Mouse (Mus musculus) lung, embryonic 15.5 days (tissue): ENCODE results near the gene Plgrkt. TPM values are rescaled to one million over a fixed set of nuclear protein-coding genes. Genes with fewer than 3 reads are reported as not detected.
"Not testable (repeated sequence)": the region's sequence is repeated elsewhere in the genome, so short reads cannot be mapped to it uniquely, and the experiment has no call there.

Experiments
- ATAC-seq: fragments of 200-750 bp; cut with Nextera tagmentation; 2 replicates; pipeline ENCODE4 v1.8.0; 2017; ENCODE audit warnings: moderate number of reproducible peaks, borderline replicate concordance; ENCODE audit not compliant: low FRiP score, low TSS enrichment; ENCODE audit errors: extremely low read depth
- H3K27ac ChIP-seq: fragments of 300-500 bp; sonication (generic); 2 replicates; pipeline ENCODE4 v1.5.1; 2015; ENCODE audit warnings: moderate library complexity, mild to moderate bottlenecking, inconsistent platforms
- H3K27me3 ChIP-seq: fragments of 300-500 bp; sonication (generic); 2 replicates; pipeline ENCODE4 v1.6.1; 2015; ENCODE audit warnings: inconsistent platforms
- H3K36me3 ChIP-seq: fragments of 300-500 bp; sonication (generic); 2 replicates; pipeline ENCODE4 v1.6.1; 2015; ENCODE audit warnings: inconsistent platforms
- H3K4me1 ChIP-seq: fragments of 300-500 bp; sonication (generic); 2 replicates; pipeline ENCODE4 v1.6.1; 2015; ENCODE audit warnings: inconsistent platforms
- H3K4me2 ChIP-seq: fragments of 300-500 bp; sonication (generic); 2 replicates; pipeline ENCODE4 v1.6.1; 2015; ENCODE audit warnings: inconsistent platforms, mild to moderate bottlenecking, moderate library complexity
- H3K4me3 ChIP-seq: fragments of 300-500 bp; sonication (generic); 2 replicates; pipeline ENCODE4 v1.5.1; 2015; ENCODE audit warnings: mild to moderate bottlenecking, inconsistent platforms
- H3K9ac ChIP-seq: fragments of 300-500 bp; sonication (generic); 2 replicates; pipeline ENCODE4 v1.6.1; 2015; ENCODE audit warnings: inconsistent platforms
- H3K9me3 ChIP-seq: fragments of 300-500 bp; sonication (generic); 2 replicates; pipeline ENCODE4 v1.6.1; 2016; ENCODE audit warnings: inconsistent platforms
- WGBS: fragments of 180-500 bp; shearing (Covaris S2); methylation state at CpG from one replicate; pipeline ENCODE4 v1.1.7; 2015; 5-methylcytosine and 5-hydroxymethylcytosine counted together
- polyA plus RNA-seq: library from polyadenylated mRNA; unstranded; fragments of >200 nt; fragmentation: Nextera tagmentation; extraction: Ambion mirVana; gene quantifications from 2 replicates; pipeline ENCODE4 v1.2.1, GENCODE M21; 2015

The Plgrkt gene
- polyA plus RNA-seq: 45.3 and 56.9 TPM in 2 replicates

- Histone ChIP-seq H3K9ac (peak within 1 kb of the TSS; percentile 43), H3K9me3 (no peaks in the 10 kb centered on the region), H3K4me3 (peak within 1 kb of the TSS; percentile 62), H3K4me1 (peaks cover 11% of the 10 kb centered on the region), H3K36me3 (no peaks in the 10 kb centered on the region), H3K27ac (0 out of 2 replicates have a peak within 1 kb of the TSS, but pooled peaks have one; percentile 24), H3K27me3 (no peaks in the 10 kb centered on the region), H3K4me2 (peak within 1 kb of the TSS; percentile 78)
- peak; percentile 82; the same call in 1 of the 2 replicates for ATAC-seq
- 1% methylated on average over 26 of the region's 26 CpGs for WGBS
Observed at GRCm38 (mm10) chr19:29366969-29367622, at the start of gene Plgrkt, which contains the start of gene Cd274. TSS of gene Plgrkt (minus strand) at chr19:29367390. TSS of gene Cd274 (plus strand) at chr19:29367455.

- ATAC-seq: no peak
- no peaks in the 10 kb centered on the region for H3K9me3 ChIP-seq
- no peak overlapping the region for H3K27ac ChIP-seq
- H3K4me1 ChIP-seq: peaks cover 22% of the 10 kb centered on the region
- no peak overlapping the region for H3K4me3 ChIP-seq
- no peak overlapping the region for H3K9ac ChIP-seq
- H3K4me2 ChIP-seq: no peak overlapping the region
- 44% methylated on average over 3 of the region's 3 CpGs for WGBS
- H3K27me3 ChIP-seq: no peaks in the 10 kb centered on the region
- no peaks in the 10 kb centered on the region for H3K36me3 ChIP-seq
Observed at GRCm38 (mm10) chr19:29416393-29416902, 49.3 kb upstream of the Plgrkt start.

- H3K9ac ChIP-seq, H3K4me2 ChIP-seq, H3K36me3 ChIP-seq, ATAC-seq, H3K4me3 ChIP-seq, H3K27ac ChIP-seq, H3K27me3 ChIP-seq, H3K9me3 ChIP-seq: not testable (repeated sequence)
- peaks cover 22% of the 10 kb centered on the region for H3K4me1 ChIP-seq
Observed at GRCm38 (mm10) chr19:29414917-29415316, 47.7 kb upstream of the Plgrkt start.

GRCm38 (mm10) chr19:29414513-29414912 lies 47.3 kb upstream of the Plgrkt start:
- 83% methylated on average over 3 of the region's 3 CpGs for WGBS
- Histone ChIP-seq H3K9ac (no peak overlapping the region), H3K9me3 (no peaks in the 10 kb centered on the region), H3K4me2 (no peak overlapping the region), H3K27me3 (no peaks in the 10 kb centered on the region), H3K36me3 (no peaks in the 10 kb centered on the region), H3K4me3 (no peak overlapping the region), H3K27ac (no peak overlapping the region), H3K4me1 (peaks cover 21% of the 10 kb centered on the region)
- no peak for ATAC-seq

- H3K27me3 ChIP-seq: no peaks in the 10 kb centered on the region
- ATAC-seq: peak; percentile 74; the same call in 1 of the 2 replicates
- no peak overlapping the region for H3K4me2 ChIP-seq
- no peak overlapping the region for H3K4me3 ChIP-seq
- peak overlapping the region; percentile 12 for H3K27ac ChIP-seq
- H3K9me3 ChIP-seq: no peaks in the 10 kb centered on the region
- WGBS: 41% methylated on average over 6 of the region's 6 CpGs
- no peak overlapping the region for H3K9ac ChIP-seq
- H3K4me1 ChIP-seq: peaks cover 5% of the 10 kb centered on the region; the same call in 1 of the 2 replicates
- H3K36me3 ChIP-seq: no peaks in the 10 kb centered on the region
Observed at GRCm38 (mm10) chr19:29412476-29413420, 45.6 kb upstream of the Plgrkt start.

GRCm38 (mm10) chr19:29410619-29411018 lies 43.4 kb upstream of the Plgrkt start, which contains the start of gene Pdcd1lg2:
TSS of gene Pdcd1lg2 (plus strand) at chr19:29410919.
- Histone ChIP-seq H3K4me3 (no peak within 1 kb of the TSS), H3K9ac (no peak within 1 kb of the TSS), H3K4me2 (no peak within 1 kb of the TSS), H3K27ac (no peak within 1 kb of the TSS), H3K27me3 (no peaks in the 10 kb centered on the region), H3K4me1 (peaks cover 5% of the 10 kb centered on the region; the same call in 1 of the 2 replicates), H3K36me3 (no peaks in the 10 kb centered on the region), H3K9me3 (no peaks in the 10 kb centered on the region)
- 85% methylated on average over 4 of the region's 4 CpGs for WGBS
- no peak for ATAC-seq

- Histone ChIP-seq H3K27me3 (no peaks in the 10 kb centered on the region), H3K9ac (no peak overlapping the region), H3K4me2 (no peak overlapping the region), H3K9me3 (no peaks in the 10 kb centered on the region), H3K4me1 (no peaks in the 10 kb centered on the region), H3K36me3 (no peaks in the 10 kb centered on the region), H3K27ac (no peak overlapping the region), H3K4me3 (no peak overlapping the region)
- no peak for ATAC-seq
- 87% methylated on average over 18 of the region's 18 CpGs for WGBS
Observed at GRCm38 (mm10) chr19:29406042-29407017, 39.1 kb upstream of the Plgrkt start.

- no peak for ATAC-seq
- no peak overlapping the region for H3K4me3 ChIP-seq
- H3K4me1 ChIP-seq: no peaks in the 10 kb centered on the region
- no peak overlapping the region for H3K4me2 ChIP-seq
- 59% methylated on average over 2 of the region's 2 CpGs for WGBS
- H3K9ac ChIP-seq: no peak overlapping the region
- no peaks in the 10 kb centered on the region for H3K36me3 ChIP-seq
- H3K27me3 ChIP-seq: no peaks in the 10 kb centered on the region
- no peaks in the 10 kb centered on the region for H3K9me3 ChIP-seq
- no peak overlapping the region for H3K27ac ChIP-seq
Observed at GRCm38 (mm10) chr19:29405388-29405787, 38.2 kb upstream of the Plgrkt start.

GRCm38 (mm10) chr19:29403251-29403650 lies 36.1 kb upstream of the Plgrkt start:
- Histone ChIP-seq H3K4me1 (no peaks in the 10 kb centered on the region), H3K9ac (no peak overlapping the region), H3K27ac (no peak overlapping the region), H3K27me3 (no peaks in the 10 kb centered on the region), H3K4me2 (no peak overlapping the region), H3K36me3 (no peaks in the 10 kb centered on the region), H3K4me3 (no peak overlapping the region), H3K9me3 (no peaks in the 10 kb centered on the region)
- WGBS: 54% methylated on average over 4 of the region's 4 CpGs
- no peak for ATAC-seq

GRCm38 (mm10) chr19:29402621-29403020 lies 35.4 kb upstream of the Plgrkt start:
- Histone ChIP-seq H3K4me2 (no peak overlapping the region), H3K9me3 (no peaks in the 10 kb centered on the region), H3K27me3 (no peaks in the 10 kb centered on the region), H3K9ac (no peak overlapping the region), H3K4me1 (no peaks in the 10 kb centered on the region), H3K4me3 (no peak overlapping the region), H3K27ac (no peak overlapping the region), H3K36me3 (no peaks in the 10 kb centered on the region)
- WGBS: 87% methylated on average over 4 of the region's 4 CpGs
- no peak for ATAC-seq

- Histone ChIP-seq H3K9me3 (no peaks in the 10 kb centered on the region), H3K27me3 (no peaks in the 10 kb centered on the region), H3K4me2 (no peak overlapping the region), H3K27ac (no peak overlapping the region), H3K4me1 (no peaks in the 10 kb centered on the region), H3K36me3 (no peaks in the 10 kb centered on the region), H3K4me3 (no peak overlapping the region), H3K9ac (no peak overlapping the region)
- WGBS: 58% methylated on average over 3 of the region's 3 CpGs
- ATAC-seq: no peak
Observed at GRCm38 (mm10) chr19:29400466-29400865, 33.3 kb upstream of the Plgrkt start.
